ENCODE assay signal across 21 mouse cellular contexts in genomic region chr6:140467851-140468250, GRCm38 (mm10).
"Had no signal": no experiment of that assay in that cellular context is flagged by ENCODE, and none has a peak within 500 bp of the region (broad histone marks: within the 10 kb centered on the region; RNA-seq: fewer than 3 reads in every experiment).

No protein-coding gene starts in this region.

- H3K9me3 ChIP-seq: limb, embryonic 10.5 days; limb, embryonic 13.5 days; liver, embryonic 12.5 days; liver, embryonic 15.5 days; lung, embryonic 15.5 days; midbrain, embryonic 12.5 days; midbrain, embryonic 15.5 days; neural tube, embryonic 12.5 days; neural tube, embryonic 15.5 days had no signal

- H3K36me3 ChIP-seq: limb, embryonic 13.5 days; liver, embryonic 12.5 days; liver, embryonic 15.5 days; lung, embryonic 15.5 days; midbrain, embryonic 12.5 days; midbrain, embryonic 15.5 days; neural tube, embryonic 12.5 days; neural tube, embryonic 15.5 days had no signal

- DNase-seq: kidney, adult 18-20 months; kidney, postnatal 10 days; kidney, postnatal 4 days; layer of hippocampus, postnatal 36 days; liver; lung, adult 18-20 months; lung, postnatal 10 days; lung, postnatal 4 days; right cerebral cortex, adult 18-20 months; right cerebral cortex, postnatal 14 days; right cerebral cortex, postnatal 4 days; thymus, postnatal 25 days had no signal

- H3K4me2 ChIP-seq: limb, embryonic 13.5 days; liver, embryonic 12.5 days; liver, embryonic 15.5 days; lung, embryonic 15.5 days; midbrain, embryonic 12.5 days; midbrain, embryonic 15.5 days; neural tube, embryonic 12.5 days; neural tube, embryonic 15.5 days had no signal

- H3K27me3 ChIP-seq: limb, embryonic 13.5 days; liver, embryonic 12.5 days; liver, embryonic 15.5 days; lung, embryonic 15.5 days; midbrain, embryonic 12.5 days; midbrain, embryonic 15.5 days; neural tube, embryonic 12.5 days; neural tube, embryonic 15.5 days had no signal

- H3K27ac ChIP-seq: limb, embryonic 10.5 days; limb, embryonic 13.5 days; liver, embryonic 12.5 days; liver, embryonic 15.5 days; lung, embryonic 15.5 days; midbrain, embryonic 12.5 days; midbrain, embryonic 15.5 days; neural tube, embryonic 12.5 days; neural tube, embryonic 15.5 days had no signal

- H3K4me1 ChIP-seq: liver, embryonic 15.5 days; lung, embryonic 15.5 days; midbrain, embryonic 12.5 days; midbrain, embryonic 15.5 days; neural tube, embryonic 12.5 days; neural tube, embryonic 15.5 days had no signal

- H3K9ac ChIP-seq: limb, embryonic 13.5 days; liver, embryonic 12.5 days; liver, embryonic 15.5 days; lung, embryonic 15.5 days; midbrain, embryonic 12.5 days; midbrain, embryonic 15.5 days; neural tube, embryonic 12.5 days; neural tube, embryonic 15.5 days had no signal

- H3K4me3 ChIP-seq: limb, embryonic 10.5 days; limb, embryonic 13.5 days; liver, embryonic 12.5 days; liver, embryonic 15.5 days; lung, embryonic 15.5 days; midbrain, embryonic 12.5 days; midbrain, embryonic 15.5 days; neural tube, embryonic 12.5 days; neural tube, embryonic 15.5 days had no signal

- ATAC-seq: liver, embryonic 12.5 days; midbrain, embryonic 15.5 days had no signal
